Mouse (Mus musculus): ENCODE measurements around the gene Hba-a1. TPM values are rescaled to one million over a fixed set of nuclear protein-coding genes. Genes with fewer than 3 reads are reported as not detected.
"Not testable (repeated sequence)": the region's sequence is repeated elsewhere in the genome, so short reads cannot be mapped to it uniquely, and the experiment has no call there.

Gene Hba-a1
- polyA plus RNA-seq (2014; fragmentation: Nextera tagmentation; extraction: Ambion mirVana) = 6,016 and 7,188 TPM in 2 replicates

- not testable (repeated sequence) for DNase-seq (ENCODE audit: low spot score); H3K27ac ChIP-seq (replicated peaks; ENCODE audit: low read depth, low read length); H3K36me3 ChIP-seq (ENCODE audit: control insufficient read depth, insufficient read depth, low read length); H3K9me3 ChIP-seq (ENCODE audit: control insufficient read depth, low read length); H3K4me2 ChIP-seq (ENCODE audit: low read depth, low read length); H3K27me3 ChIP-seq (replicated peaks; ENCODE audit: control insufficient read depth, insufficient read depth, low read length); H3K9ac ChIP-seq (ENCODE audit: low read depth, low read length); ATAC-seq (ENCODE audit: low read depth); H3K4me3 ChIP-seq (ENCODE audit: low read depth, low read length); H3K4me1 ChIP-seq (ENCODE audit: control insufficient read depth, insufficient read depth, low read length)
- 50% methylated on average over 1 of the region's 5 CpGs for WGBS
These were observed at the start of gene Hba-a1 for GRCm38 (mm10) chr11:32283091-32283777. Hba-a1 (plus strand) TSS chr11:32283511.

GRCm38 (mm10) chr11:32233895-32234294 lies 49.4 kb upstream of the Hba-a1 start:
- H3K27ac ChIP-seq (replicated peaks; ENCODE audit: low read depth, low read length) = no peak overlapping the region
- no peaks in the 10 kb centered on the region for H3K27me3 ChIP-seq (replicated peaks; ENCODE audit: control insufficient read depth, insufficient read depth, low read length)
- 85% methylated on average over 3 of the region's 3 CpGs for WGBS
- H3K4me2 ChIP-seq (ENCODE audit: low read depth, low read length) = no peak overlapping the region
- H3K36me3 ChIP-seq (ENCODE audit: control insufficient read depth, insufficient read depth, low read length) = peaks cover 58% of the 10 kb centered on the region
- H3K4me1 ChIP-seq (ENCODE audit: control insufficient read depth, insufficient read depth, low read length) = peaks cover 22% of the 10 kb centered on the region
- H3K4me3 ChIP-seq (ENCODE audit: low read depth, low read length) = no peak overlapping the region
- ATAC-seq (ENCODE audit: low read depth) (no peak), DNase-seq (ENCODE audit: low spot score) (no peak)
- H3K9ac ChIP-seq (ENCODE audit: low read depth, low read length) = no peak overlapping the region
- H3K9me3 ChIP-seq (ENCODE audit: control insufficient read depth, low read length) = no peaks in the 10 kb centered on the region

- Histone ChIP-seq H3K27me3 (replicated peaks; ENCODE audit: control insufficient read depth, insufficient read depth, low read length) (no peaks in the 10 kb centered on the region), H3K9me3 (ENCODE audit: control insufficient read depth, low read length) (no peaks in the 10 kb centered on the region), H3K36me3 (ENCODE audit: control insufficient read depth, insufficient read depth, low read length) (peaks cover 57% of the 10 kb centered on the region), H3K4me2 (ENCODE audit: low read depth, low read length) (no peak overlapping the region), H3K9ac (ENCODE audit: low read depth, low read length) (no peak overlapping the region), H3K4me1 (ENCODE audit: control insufficient read depth, insufficient read depth, low read length) (peaks cover 22% of the 10 kb centered on the region), H3K4me3 (ENCODE audit: low read depth, low read length) (no peak overlapping the region), H3K27ac (replicated peaks; ENCODE audit: low read depth, low read length) (peak overlapping the region; percentile 52)
- DNase-seq (ENCODE audit: low spot score) (no peak), ATAC-seq (ENCODE audit: low read depth) (no peak)
- WGBS = 78% methylated on average over 6 of the region's 6 CpGs
These were observed 48.4 kb upstream of the Hba-a1 start for GRCm38 (mm10) chr11:32234816-32235485.

- Histone ChIP-seq H3K4me2 (ENCODE audit: low read depth, low read length) (no peak overlapping the region), H3K36me3 (ENCODE audit: control insufficient read depth, insufficient read depth, low read length) (peaks cover 54% of the 10 kb centered on the region), H3K27me3 (replicated peaks; ENCODE audit: control insufficient read depth, insufficient read depth, low read length) (no peaks in the 10 kb centered on the region), H3K9me3 (ENCODE audit: control insufficient read depth, low read length) (no peaks in the 10 kb centered on the region), H3K27ac (replicated peaks; ENCODE audit: low read depth, low read length) (peak overlapping the region; percentile 65), H3K9ac (ENCODE audit: low read depth, low read length) (no peak overlapping the region), H3K4me3 (ENCODE audit: low read depth, low read length) (no peak overlapping the region), H3K4me1 (ENCODE audit: control insufficient read depth, insufficient read depth, low read length) (peaks cover 22% of the 10 kb centered on the region)
- DNase-seq (ENCODE audit: low spot score) (peak; percentile 93), ATAC-seq (ENCODE audit: low read depth) (peak; percentile 80)
- WGBS = 19% methylated on average over 3 of the region's 3 CpGs
These were observed 47.7 kb upstream of the Hba-a1 start for GRCm38 (mm10) chr11:32235646-32236045.

GRCm38 (mm10) chr11:32236132-32236531 lies 47.2 kb upstream of the Hba-a1 start:
- H3K27me3 ChIP-seq (replicated peaks; ENCODE audit: control insufficient read depth, insufficient read depth, low read length) = no peaks in the 10 kb centered on the region
- H3K27ac ChIP-seq (replicated peaks; ENCODE audit: low read depth, low read length) = peak overlapping the region; percentile 65
- DNase-seq (ENCODE audit: low spot score) (no peak), ATAC-seq (ENCODE audit: low read depth) (no peak)
- no peak overlapping the region for H3K4me2 ChIP-seq (ENCODE audit: low read depth, low read length)
- WGBS = 36% methylated on average over 2 of the region's 2 CpGs
- H3K4me3 ChIP-seq (ENCODE audit: low read depth, low read length) = no peak overlapping the region
- H3K9me3 ChIP-seq (ENCODE audit: control insufficient read depth, low read length) = no peaks in the 10 kb centered on the region
- no peak overlapping the region for H3K9ac ChIP-seq (ENCODE audit: low read depth, low read length)
- peaks cover 22% of the 10 kb centered on the region for H3K4me1 ChIP-seq (ENCODE audit: control insufficient read depth, insufficient read depth, low read length)
- peaks cover 54% of the 10 kb centered on the region for H3K36me3 ChIP-seq (ENCODE audit: control insufficient read depth, insufficient read depth, low read length)

- 61% methylated on average over 9 of the region's 9 CpGs for WGBS
- Histone ChIP-seq H3K4me2 (ENCODE audit: low read depth, low read length) (no peak overlapping the region), H3K4me3 (ENCODE audit: low read depth, low read length) (no peak overlapping the region), H3K36me3 (ENCODE audit: control insufficient read depth, insufficient read depth, low read length) (peaks cover 47% of the 10 kb centered on the region), H3K27ac (replicated peaks; ENCODE audit: low read depth, low read length) (no peak overlapping the region), H3K4me1 (ENCODE audit: control insufficient read depth, insufficient read depth, low read length) (peaks cover 22% of the 10 kb centered on the region), H3K9ac (ENCODE audit: low read depth, low read length) (no peak overlapping the region), H3K27me3 (replicated peaks; ENCODE audit: control insufficient read depth, insufficient read depth, low read length) (no peaks in the 10 kb centered on the region), H3K9me3 (ENCODE audit: control insufficient read depth, low read length) (no peaks in the 10 kb centered on the region)
- DNase-seq (ENCODE audit: low spot score) (peak; percentile 46), ATAC-seq (ENCODE audit: low read depth) (no peak)
These were observed 46.5 kb upstream of the Hba-a1 start for GRCm38 (mm10) chr11:32236712-32237410.

- Histone ChIP-seq H3K27me3 (replicated peaks; ENCODE audit: control insufficient read depth, insufficient read depth, low read length) (no peaks in the 10 kb centered on the region), H3K4me2 (ENCODE audit: low read depth, low read length) (no peak overlapping the region), H3K9ac (ENCODE audit: low read depth, low read length) (no peak overlapping the region), H3K27ac (replicated peaks; ENCODE audit: low read depth, low read length) (no peak overlapping the region), H3K9me3 (ENCODE audit: control insufficient read depth, low read length) (no peaks in the 10 kb centered on the region), H3K4me1 (ENCODE audit: control insufficient read depth, insufficient read depth, low read length) (peaks cover 22% of the 10 kb centered on the region), H3K36me3 (ENCODE audit: control insufficient read depth, insufficient read depth, low read length) (peaks cover 45% of the 10 kb centered on the region), H3K4me3 (ENCODE audit: low read depth, low read length) (no peak overlapping the region)
- 93% methylated on average over 3 of the region's 3 CpGs for WGBS
- ATAC-seq (ENCODE audit: low read depth) (no peak), DNase-seq (ENCODE audit: low spot score) (no peak)
These were observed 45.9 kb upstream of the Hba-a1 start for GRCm38 (mm10) chr11:32237411-32237795.

GRCm38 (mm10) chr11:32238093-32238860 lies 45.0 kb upstream of the Hba-a1 start:
- Histone ChIP-seq H3K27me3 (replicated peaks; ENCODE audit: control insufficient read depth, insufficient read depth, low read length) (no peaks in the 10 kb centered on the region), H3K4me3 (ENCODE audit: low read depth, low read length) (no peak overlapping the region), H3K4me1 (ENCODE audit: control insufficient read depth, insufficient read depth, low read length) (peaks cover 23% of the 10 kb centered on the region), H3K4me2 (ENCODE audit: low read depth, low read length) (no peak overlapping the region), H3K27ac (replicated peaks; ENCODE audit: low read depth, low read length) (no peak overlapping the region), H3K36me3 (ENCODE audit: control insufficient read depth, insufficient read depth, low read length) (peaks cover 36% of the 10 kb centered on the region), H3K9me3 (ENCODE audit: control insufficient read depth, low read length) (no peaks in the 10 kb centered on the region), H3K9ac (ENCODE audit: low read depth, low read length) (no peak overlapping the region)
- ATAC-seq (ENCODE audit: low read depth) = no peak
- peak; percentile 61 for DNase-seq (ENCODE audit: low spot score)
- 86% methylated on average over 4 of the region's 5 CpGs for WGBS
